Mouse (Mus musculus): ENCODE measurements around the gene Ripor2.

Gene Ripor2

DNA sequence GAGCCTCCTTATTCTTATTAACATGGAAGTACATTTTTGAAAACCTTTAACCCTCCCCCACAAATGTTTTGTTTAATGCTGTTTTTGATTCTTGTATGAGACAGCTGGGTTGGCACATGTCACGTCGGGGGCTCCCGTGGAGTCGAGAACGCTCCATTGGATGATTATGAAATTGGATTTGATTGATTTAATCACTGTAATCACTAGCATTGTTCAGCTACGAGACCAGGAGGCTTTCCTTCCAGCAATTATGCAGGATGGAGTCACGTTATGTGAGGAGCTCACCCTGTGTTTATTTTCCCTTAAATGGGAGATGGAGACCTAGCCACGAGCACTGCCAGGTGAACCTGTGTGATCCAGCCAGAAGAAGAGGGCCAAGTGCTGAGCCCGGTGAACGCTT is at the start of gene Ripor2:
TSS of gene Ripor2 (plus strand) at position 357 of the 400 bp plus-strand sequence.
- DNase-seq (ENCODE audit: low read depth) = no peak

DNA sequence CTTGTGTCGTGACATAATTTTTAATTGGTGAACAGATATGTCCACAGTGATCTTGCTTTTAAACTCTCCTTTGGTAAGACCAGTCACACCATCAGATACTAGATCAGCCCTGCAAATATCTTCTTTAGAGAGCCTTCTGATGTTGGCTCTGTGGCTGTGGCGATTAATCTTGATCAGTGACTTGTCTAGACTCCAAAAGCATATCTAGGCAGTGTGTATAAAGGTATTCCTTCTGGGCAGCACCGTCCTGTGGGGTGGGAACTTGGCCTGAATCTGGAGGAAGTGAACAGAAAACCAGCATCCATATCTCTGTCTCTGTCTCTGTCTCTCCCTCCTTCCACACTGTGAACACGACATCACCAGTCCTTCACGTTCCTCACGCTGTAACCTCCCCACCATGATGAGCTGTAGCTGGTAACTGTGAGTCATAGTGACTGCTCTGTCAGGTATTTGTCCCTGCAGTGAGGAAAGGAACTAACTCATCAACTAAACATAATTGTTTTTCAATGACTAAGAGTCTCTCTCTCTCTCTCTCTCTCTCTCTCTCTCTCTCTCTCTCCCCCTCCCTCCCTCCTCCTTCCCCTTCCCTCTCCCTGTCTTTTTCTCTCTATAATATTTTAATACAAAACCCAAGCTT is 45.3 kb upstream of the Ripor2 start:
- peak; percentile 47 for DNase-seq (ENCODE audit: low read depth)

DNA sequence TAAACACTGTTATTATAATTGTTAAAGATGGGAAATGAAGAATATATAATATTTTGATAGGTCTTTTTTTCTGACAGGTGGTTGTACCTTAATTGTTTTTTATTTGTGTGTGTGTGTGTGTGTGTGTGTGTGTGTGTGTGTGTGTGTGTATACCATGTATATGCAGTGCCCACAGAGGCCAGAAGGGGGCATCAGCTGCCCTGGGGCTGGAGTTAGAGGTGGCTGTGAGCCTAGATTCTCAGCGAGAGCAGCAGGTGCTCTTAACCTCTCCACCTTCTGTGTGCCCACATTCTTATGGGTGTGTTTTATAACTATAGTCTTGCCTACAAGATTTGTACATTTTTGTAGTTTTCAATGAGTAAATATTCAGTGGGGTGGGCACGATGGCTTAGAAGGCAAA is 44.0 kb upstream of the Ripor2 start:
- DNase-seq (ENCODE audit: low read depth) = peak; percentile 26

DNA sequence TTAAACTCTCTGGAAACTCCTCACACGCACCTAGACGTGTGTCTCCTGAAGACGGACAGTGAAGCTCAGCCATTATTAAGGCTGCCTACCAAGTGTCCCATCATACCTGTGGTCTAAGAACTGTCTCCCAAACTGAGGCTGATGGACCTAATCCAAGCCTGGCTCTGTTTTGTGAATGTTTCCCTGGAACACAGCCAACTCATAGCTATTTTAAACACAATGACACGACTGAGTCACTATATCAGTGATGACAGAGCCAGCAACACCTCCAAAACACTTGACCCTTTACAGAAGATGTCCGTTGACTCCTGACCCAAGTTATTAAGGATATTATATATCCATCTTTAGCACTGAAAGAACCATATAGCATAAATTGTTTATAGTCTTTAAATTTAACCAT is 43.0 kb upstream of the Ripor2 start:
- DNase-seq (ENCODE audit: low read depth) = no peak

DNA sequence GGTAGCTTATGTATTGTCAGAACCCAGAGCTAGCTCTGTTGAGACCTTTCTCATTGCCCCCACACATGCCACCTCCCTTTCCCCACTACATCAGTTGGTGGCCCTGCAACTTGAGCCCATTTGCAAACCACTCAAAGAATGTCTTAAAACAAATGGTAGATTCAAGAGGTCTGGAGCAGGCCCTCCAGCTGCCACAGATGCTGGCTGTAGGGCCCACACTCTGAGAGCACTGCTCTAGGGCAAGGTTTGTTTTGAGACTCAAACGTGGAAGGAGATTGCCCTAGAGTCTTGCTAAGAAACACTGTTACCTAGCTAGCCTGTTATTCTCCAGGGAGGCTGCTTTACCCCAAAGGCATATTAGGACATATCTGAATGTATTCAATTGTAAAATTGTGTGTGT is 36.3 kb upstream of the Ripor2 start:
- no peak for DNase-seq (ENCODE audit: low read depth)

DNA sequence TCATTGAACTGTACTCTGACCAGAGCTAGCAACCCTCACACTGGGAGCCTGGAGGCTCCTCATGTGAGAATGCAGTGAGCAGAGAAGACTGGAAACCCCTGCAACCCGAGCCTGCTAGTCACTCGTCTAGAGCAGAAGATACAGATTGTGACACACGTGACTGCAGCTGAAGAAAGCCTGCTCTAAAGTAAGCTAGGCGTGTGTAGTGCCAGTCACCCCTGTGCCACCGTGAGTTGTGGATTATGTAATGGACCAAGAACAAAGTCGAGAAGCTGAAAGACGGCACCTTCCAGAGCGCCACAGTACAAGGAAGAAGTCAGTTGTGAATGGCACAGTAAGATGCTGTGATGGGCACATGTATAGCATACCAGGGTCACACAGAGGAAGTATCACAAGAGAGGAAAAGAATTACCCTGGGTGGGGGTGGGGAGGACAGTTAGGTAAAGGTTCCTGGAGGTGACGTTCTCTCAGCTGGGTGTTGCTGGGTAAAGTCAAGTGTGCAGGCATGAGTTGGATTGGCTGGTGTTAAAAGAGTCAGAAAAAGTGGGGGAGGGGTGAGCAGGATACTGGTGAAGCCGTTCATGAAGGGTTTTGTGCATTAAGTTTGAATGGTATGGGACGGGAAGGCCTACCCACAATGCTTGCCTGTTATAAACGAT is 35.1 kb upstream of the Ripor2 start:
- peak; percentile 93 for DNase-seq (ENCODE audit: low read depth)

DNA sequence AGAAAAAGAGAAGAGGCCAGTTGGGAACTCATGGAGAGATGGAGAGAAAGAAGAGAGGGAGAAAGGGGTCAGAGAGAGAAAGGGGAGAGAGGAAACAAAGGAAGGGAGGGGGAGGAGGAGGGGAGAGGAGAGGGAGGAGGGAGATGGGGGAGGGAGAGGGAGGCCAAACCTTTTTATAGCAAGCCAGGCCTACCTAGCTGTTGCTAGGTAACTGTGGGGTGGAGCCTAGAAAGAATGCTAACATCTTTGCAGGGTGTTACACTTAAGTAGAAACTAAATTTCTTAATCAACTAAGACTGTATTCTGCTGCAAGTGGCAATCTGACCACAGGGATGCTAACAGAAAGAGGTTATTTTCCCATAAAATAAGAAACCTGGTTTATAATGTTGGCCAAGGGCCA is 33.1 kb upstream of the Ripor2 start:
- DNase-seq (ENCODE audit: low read depth) = peak; percentile 72

DNA sequence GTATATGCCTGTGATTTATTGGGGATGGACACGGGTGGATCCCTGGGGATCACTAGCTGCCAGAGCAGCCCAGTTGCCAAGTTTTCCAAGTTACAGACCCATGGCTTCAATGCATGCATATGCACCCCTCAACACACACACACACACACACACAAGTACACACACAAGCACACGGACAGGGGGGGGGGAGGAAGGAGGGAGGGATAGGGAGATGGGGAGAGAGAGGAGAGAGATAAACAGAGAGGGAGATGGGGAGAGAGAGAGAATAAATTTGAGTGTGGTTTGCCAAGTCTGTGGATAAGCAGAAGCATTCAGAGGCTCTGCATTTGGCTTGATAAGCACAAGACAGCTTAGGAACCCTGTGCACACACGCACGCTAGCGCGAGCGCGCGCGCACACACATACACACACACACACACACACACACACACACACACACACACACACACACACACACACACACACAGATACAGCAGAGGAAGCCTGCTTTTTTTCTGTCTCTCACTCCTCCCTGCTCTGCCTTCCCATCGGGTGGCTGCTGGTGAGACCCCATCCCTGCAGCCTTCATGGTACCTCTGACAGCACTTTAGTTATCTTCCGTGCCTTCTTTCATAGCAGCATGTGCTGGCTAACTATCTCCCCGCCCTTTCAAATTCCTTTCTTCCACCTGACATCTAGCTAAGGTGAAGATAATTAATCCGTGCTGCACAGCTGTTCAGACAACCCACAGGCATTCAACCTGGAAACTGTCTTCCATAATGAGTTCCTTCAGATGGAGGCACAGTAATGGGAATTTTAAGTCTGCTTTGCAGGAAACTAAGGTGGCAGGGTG is 30.7 kb upstream of the Ripor2 start:
- DNase-seq (ENCODE audit: low read depth) = no peak

DNA sequence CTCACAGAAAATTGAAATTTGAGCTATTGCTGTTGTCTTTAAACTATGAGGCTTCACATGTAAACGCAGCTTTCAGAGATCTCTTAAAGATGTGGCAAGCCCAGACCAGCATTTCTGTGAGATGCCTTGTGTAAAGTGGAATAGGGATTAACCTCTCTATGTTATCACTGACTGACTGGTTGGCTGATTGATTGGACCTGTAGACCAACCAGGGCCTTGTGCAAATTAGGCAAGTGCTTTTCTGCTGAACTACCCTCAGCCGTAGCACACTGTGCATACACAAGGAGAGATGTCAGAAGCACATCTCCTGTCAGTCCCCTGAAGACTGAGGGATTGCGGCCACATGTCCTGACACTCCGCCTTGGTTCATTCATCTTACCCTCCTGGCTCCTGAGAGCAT is 29.9 kb upstream of the Ripor2 start:
- DNase-seq (ENCODE audit: low read depth) = no peak

DNA sequence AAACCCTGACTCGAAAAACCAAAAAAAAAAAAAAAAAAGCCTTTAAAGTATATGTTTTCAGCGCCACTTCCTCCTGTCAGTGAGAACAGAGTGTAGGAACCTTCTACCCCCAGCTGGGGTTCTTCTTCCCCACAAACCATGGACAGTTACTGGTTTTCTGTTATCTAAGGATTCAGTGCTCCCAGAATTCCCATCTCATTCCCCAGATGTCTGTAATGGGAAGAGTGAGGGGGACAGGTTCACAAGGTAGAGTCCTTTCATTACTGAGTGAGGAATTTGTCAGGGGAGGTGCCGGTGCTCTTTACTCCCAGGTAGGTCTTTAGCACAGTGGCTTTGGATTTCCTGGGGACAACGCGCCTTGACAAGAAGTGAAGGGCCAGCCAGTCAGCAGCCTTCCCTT is 20.6 kb upstream of the Ripor2 start:
- no peak for DNase-seq (ENCODE audit: low read depth)

DNA sequence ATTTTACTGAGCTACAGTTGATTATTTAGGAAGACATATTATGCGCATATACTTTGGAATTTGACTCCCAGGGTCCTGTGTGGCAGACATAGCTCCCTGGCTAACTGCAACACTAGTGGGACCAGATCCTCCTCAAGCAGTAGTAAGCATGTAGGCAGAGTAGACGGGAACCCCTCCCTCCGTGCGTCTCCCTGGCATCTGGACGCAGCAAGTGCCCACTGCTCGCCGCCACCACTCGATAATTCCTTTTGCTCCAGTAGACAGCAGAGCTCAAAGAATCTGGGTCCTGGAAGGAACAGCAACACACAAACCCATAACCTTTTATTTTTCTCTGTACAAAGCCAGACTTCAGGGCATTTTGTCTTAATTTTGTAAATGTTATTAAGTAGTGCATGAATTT is 17.3 kb upstream of the Ripor2 start:
- DNase-seq (ENCODE audit: low read depth) = no peak

DNA sequence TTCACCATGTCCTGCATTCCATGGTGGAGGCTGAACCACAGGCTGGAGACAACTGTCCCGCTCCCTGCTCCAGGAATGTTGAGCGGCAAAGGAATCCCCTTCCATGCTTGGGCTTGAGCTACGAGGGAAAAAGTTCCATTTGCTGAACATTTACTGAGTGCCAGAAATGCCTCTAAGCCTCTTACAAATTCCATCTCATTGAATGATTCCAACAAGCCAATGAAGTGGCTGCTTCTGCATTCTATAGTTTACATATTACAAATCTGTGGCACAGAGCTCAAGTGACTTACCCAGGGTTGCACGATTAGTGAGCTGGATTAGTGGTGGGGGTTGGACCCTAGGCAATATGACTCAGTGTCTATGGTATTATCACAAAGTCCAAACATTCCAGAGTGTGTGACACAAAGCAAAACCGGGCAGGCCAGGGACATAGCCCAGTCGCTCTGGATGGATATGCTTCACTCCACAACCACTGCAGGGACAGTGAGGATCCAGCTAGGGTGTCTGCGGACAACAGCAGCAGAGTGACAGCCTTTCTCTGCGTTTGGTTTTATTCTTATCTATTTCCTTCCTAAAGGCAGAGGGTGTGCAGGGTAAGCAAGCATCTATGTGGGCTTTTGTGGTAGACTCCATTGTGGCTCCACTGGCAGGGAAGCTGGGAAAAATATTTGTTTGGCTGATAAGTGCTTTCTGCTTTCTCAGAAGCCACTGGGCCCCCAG is 16.6 kb upstream of the Ripor2 start:
- DNase-seq (ENCODE audit: low read depth) = no peak

DNA sequence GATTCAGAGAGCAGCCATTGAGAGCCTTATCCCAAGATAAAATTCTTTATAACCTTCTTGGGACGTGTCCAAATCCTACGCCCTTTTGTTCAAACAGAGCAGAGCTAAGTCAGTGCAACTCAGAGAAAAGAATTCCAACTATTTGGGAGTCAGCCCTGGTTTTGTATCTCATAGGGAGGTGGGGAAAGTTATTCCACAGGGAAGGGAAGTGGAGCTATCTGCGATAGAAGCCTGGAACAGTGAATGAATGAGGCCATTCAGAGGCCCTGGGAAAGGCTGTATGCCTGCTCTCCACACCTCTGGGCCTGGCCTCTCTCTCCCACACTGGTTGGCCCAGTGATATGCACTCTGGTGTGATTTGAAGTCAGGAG is 16.1 kb upstream of the Ripor2 start:
- DNase-seq (ENCODE audit: low read depth) = no peak

DNA sequence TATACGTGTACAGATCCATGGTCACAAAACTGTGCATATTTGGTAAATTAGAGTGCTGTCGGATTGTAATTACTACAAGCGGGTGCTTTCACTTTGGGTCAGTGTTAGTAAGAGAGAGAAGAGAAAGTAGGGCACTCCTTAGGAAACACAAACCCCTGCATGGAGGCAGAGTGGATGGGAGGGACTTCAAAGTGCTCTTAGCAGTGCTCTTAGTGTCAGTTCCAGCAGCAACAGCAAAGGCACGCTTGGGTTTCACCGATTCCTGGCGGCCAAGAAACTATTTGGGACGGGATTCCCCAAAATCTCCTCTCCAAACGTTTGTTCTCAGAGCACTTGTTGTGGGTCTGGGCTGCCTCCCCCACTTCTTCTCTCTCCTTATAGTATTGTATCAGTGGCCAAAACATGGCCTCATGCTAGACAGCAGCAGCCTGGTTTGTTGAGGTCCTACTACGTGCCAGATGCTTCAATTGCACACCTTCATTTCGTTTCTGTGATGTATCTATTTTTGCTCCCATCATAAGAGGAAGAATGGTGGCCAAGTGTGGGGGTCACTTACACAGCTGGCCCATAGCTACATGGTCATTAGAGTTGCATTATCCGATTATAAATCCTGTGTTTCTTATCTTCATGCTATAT is 14.7 kb upstream of the Ripor2 start:
- no peak for DNase-seq (ENCODE audit: low read depth)

DNA sequence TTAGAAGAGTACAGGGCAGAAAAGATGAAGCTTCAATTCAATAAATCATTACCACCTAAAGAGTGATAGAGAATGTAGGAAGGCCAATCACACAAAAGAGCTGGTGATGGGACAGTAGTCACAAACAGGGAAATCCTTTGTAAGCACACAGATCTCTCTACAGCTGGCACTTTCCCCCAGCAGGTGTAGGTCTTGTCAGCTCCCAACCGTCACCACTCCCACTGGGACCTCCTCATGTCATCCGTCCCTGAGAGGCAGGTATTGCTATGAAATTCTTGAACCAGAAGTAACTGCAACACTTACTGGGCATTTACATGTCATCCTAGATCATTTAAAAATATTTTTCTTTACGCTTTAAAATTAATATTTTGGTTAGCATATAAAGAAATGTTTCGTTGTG is 12.9 kb upstream of the Ripor2 start:
- DNase-seq (ENCODE audit: low read depth) = no peak

DNA sequence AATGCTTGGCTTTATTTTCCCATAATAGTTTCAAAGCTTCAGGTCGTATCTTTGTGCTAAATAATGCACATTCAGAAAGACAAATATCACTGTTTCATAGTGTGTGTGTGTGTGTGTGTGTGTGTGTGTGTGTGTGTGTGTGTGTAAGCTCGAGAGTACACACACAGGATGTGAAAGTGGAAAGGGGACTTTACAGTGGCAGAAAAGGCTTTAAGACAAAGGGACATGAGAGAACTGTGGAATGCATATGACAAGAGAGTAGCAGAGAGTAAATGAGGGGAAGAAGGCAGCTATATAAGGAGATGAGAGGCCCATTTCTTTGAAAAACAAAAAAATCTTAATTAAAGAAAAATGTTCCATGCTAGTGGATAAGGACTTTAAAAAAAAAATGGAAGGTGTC is 11.3 kb upstream of the Ripor2 start:
- DNase-seq (ENCODE audit: low read depth) = peak; percentile 36

DNA sequence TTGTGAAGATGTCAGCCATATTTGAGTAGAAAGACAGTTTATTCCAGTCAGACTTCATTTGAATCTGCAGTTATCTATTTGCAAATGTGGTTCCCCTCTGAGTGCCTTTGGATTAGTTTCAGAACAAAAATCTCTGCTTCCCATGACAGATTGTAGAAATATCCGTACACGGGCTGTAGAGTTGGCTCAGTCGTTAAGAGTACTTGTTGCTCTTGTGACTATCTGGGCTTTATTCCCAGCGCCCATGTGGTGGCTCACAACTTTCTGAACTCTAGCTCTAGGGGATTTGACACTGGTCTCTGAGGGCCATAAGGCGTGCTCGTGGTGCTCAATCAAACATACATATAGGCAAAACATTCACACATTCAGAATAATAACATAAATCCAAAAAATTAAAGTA is 10.1 kb upstream of the Ripor2 start:
- DNase-seq (ENCODE audit: low read depth) = no peak

DNA sequence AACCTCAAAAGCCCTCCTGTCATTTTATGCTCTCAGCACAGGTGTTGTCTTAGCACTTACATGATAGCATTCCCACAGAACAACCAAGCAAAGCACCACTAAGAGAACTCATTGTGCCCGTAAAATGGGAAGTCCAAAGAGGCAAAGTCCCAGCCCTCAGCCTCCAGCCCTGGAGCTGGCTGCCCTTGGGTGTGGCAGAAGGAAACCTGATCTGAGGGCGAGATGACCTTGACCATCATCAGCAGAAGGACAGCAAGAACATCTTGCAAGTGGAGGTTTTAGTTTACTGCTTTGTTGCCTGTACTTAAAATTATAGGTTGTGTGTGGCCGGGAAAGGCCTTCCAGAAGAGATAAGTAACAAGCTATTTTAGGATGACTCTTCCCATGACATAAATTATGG is 6.9 kb upstream of the Ripor2 start:
- no peak for DNase-seq (ENCODE audit: low read depth)

DNA sequence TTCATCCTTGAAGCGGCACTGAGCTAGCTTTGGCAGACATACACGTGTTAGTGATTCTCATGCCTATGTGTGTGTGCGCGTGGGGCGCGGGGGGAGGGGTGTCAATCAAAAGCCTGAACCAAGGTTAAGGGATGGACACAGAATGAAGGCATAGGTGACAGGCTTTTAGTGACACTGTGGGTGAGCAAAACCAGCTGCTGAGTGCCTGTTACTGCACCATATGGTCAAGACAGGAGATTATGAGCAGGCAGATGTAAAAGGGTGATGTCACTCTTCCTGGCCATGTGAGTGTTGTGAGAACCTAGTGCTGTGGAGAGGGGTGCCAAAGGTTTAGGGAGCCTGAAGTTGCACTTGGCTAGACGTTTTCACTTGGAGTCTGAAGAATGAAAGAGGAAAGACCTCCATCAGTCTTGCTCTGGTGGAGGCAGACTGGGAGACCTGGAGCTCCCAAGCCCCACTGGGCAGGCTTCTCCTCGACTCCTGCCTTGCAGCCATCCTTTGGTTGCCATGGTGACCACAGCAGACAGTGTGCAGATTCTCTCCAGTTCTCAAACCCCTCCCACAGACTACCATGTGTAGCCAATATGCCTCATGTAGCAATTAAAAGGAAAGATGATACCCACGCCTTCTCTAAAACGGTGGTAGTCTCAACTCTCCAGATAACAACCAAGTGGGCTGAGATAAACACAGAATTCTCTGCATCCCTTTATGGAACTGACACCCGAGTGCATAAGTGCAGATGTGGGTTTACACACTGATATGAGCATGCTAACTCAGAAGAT is 5.5 kb upstream of the Ripor2 start:
- no peak for DNase-seq (ENCODE audit: low read depth)

DNA sequence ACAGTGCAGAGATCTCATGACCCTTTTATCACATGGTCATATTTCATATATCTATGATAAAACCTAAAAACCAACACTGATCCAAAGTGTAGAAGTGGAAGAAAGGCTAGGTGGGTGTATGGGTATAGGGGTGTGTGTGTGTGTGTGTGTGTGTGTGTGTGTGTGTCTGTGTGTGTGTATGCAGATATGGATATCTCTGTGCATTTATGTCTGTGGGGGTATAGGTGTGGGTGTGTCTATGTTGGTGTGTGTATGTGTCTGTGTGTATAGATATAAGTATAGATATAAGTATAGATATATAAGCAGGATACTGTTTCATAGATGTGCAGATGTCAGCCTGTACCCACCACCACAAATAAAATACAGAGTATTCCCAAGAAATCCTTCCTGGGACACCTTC is 3.7 kb upstream of the Ripor2 start:
- DNase-seq (ENCODE audit: low read depth) = no peak

DNA sequence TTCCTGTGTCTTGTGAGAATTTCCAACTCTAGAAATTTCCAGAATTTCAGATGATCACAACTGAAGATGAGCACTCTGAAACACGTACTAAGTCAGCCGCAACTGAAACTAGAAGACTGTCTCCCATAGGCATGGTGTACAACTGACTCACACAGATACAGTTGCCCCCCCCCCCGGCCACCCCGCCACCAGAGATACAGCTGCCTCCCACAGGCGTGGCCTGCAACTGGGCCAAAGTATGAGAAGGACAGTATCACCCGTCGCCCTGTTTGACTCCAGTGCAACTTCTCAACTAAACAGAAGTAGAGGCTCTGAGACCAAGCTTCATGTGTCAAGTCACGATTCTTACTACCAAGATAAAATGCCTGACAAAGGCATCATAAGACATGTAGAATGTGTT is 1.2 kb upstream of the Ripor2 start:
- DNase-seq (ENCODE audit: low read depth) = no peak

Measured in induced T-regulatory cell, adult 2 months (primary cell).